Mouse (Mus musculus): Measurements from ENCODE around the gene Calm2. TPM values are rescaled to one million over a fixed set of nuclear protein-coding genes. Genes with fewer than 3 reads are reported as not detected.

Calm2 gene
- 100 to 1,000 TPM; 180 to 209 TPM for total RNA-seq (2021)
- long read RNA-seq, experiment 1, transcript Calm2-201 (6 exons, 1,205 nt): major isoform, 251 of 259 reads
- long read RNA-seq, experiment 1, partial matches to known transcripts: 6 of 259 reads
- long read RNA-seq, experiment 1, other reads (novel, unspliced or antisense): 2 of 259 reads
- long read RNA-seq, experiment 2, transcript Calm2-201 (6 exons, 1,205 nt): major isoform, 229 of 239 reads
- long read RNA-seq, experiment 2, partial matches to known transcripts: 6 of 239 reads
- long read RNA-seq, experiment 2, other reads (novel, unspliced or antisense): 2 of 239 reads

- DNase-seq (ENCODE audit: low spot score): peak; percentile 99
These were observed at the start of gene Calm2 for GRCm38 (mm10) chr17:87446767-87447611. Gene Calm2, minus strand, starts transcription at chr17:87446935.

GRCm38 (mm10) chr17:87495504-87495903 is 48.8 kb upstream of the Calm2 start:
- no peak for DNase-seq (ENCODE audit: low spot score)

GRCm38 (mm10) chr17:87494310-87494709 is 47.6 kb upstream of the Calm2 start:
- no peak for DNase-seq (ENCODE audit: low spot score)

GRCm38 (mm10) chr17:87492286-87492685 is 45.6 kb upstream of the Calm2 start:
- DNase-seq (ENCODE audit: low spot score): no peak

GRCm38 (mm10) chr17:87490295-87490694 is 43.6 kb upstream of the Calm2 start:
- no peak for DNase-seq (ENCODE audit: low spot score)

GRCm38 (mm10) chr17:87485751-87486150 is 39.0 kb upstream of the Calm2 start:
- DNase-seq (ENCODE audit: low spot score): no peak

GRCm38 (mm10) chr17:87482867-87483266 is 36.1 kb upstream of the Calm2 start:
- DNase-seq (ENCODE audit: low spot score): no peak

- DNase-seq (ENCODE audit: low spot score): peak; percentile 61
These were observed 31.8 kb upstream of the Calm2 start for GRCm38 (mm10) chr17:87478569-87478968.

GRCm38 (mm10) chr17:87477611-87478010 is 30.9 kb upstream of the Calm2 start:
- DNase-seq (ENCODE audit: low spot score): no peak

- no peak for DNase-seq (ENCODE audit: low spot score)
These were observed 28.6 kb upstream of the Calm2 start for GRCm38 (mm10) chr17:87475356-87475755.

- DNase-seq (ENCODE audit: low spot score): no peak
These were observed 27.7 kb upstream of the Calm2 start for GRCm38 (mm10) chr17:87474501-87474795.

GRCm38 (mm10) chr17:87473736-87474500 is 27.2 kb upstream of the Calm2 start:
- peak; percentile 27 for DNase-seq (ENCODE audit: low spot score)

- no peak for DNase-seq (ENCODE audit: low spot score)
These were observed 26.7 kb upstream of the Calm2 start for GRCm38 (mm10) chr17:87473441-87473735.

GRCm38 (mm10) chr17:87472879-87473278 is 26.1 kb upstream of the Calm2 start:
- no peak for DNase-seq (ENCODE audit: low spot score)

- no peak for DNase-seq (ENCODE audit: low spot score)
These were observed 24.9 kb upstream of the Calm2 start for GRCm38 (mm10) chr17:87471661-87472060.

GRCm38 (mm10) chr17:87470797-87471196 is 24.1 kb upstream of the Calm2 start:
- no peak for DNase-seq (ENCODE audit: low spot score)

GRCm38 (mm10) chr17:87470282-87470681 is 23.5 kb upstream of the Calm2 start:
- DNase-seq (ENCODE audit: low spot score): no peak

- DNase-seq (ENCODE audit: low spot score): no peak
These were observed 22.7 kb upstream of the Calm2 start for GRCm38 (mm10) chr17:87469428-87469827.

GRCm38 (mm10) chr17:87468616-87469015 is 21.9 kb upstream of the Calm2 start:
- no peak for DNase-seq (ENCODE audit: low spot score)

- DNase-seq (ENCODE audit: low spot score): no peak
These were observed 14.8 kb upstream of the Calm2 start for GRCm38 (mm10) chr17:87461499-87461896.

- DNase-seq (ENCODE audit: low spot score): peak; percentile 61
These were observed 14.1 kb upstream of the Calm2 start for GRCm38 (mm10) chr17:87460669-87461498.
